Mouse (Mus musculus): ENCODE data around the gene Tph1. TPM values are rescaled to one million over a fixed set of nuclear protein-coding genes. Genes with fewer than 3 reads are reported as not detected.
A peak's percentile ranks its signal among the peaks of the same experiment; 100 is the strongest.

Tph1 gene
- polyA plus RNA-seq, 1 experiment, result 0.27 TPM

DNA sequence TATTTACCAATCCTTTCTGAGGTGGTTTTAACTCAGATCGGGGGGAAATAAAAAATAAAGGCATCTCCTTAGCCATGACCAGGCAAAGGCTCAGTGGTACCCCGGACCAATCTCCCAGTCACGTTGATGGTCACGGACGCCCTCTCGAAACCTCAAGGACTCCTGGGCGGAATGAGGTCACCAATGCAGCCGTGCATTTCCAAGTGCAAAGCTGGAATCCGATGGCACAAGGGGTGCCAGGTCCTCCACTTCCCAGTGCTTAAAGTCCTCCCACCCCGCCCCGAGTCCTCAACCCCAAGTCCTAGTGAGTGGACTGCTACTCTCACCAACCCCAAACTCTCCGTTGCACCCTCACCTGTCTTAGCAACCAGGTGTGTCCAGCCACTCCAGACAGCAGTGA is 58.1 kb downstream of the Tph1 start:
- no peak for DNase-seq (ENCODE audit: low read depth)
- TF ChIP-seq CTCF (IDR thresholded peaks at IDR 0.05; ENCODE audit: borderline replicate concordance, extremely low read depth, insufficient read depth, insufficient read length) (no peak), POLR2A (IDR thresholded peaks at IDR 0.05; ENCODE audit: borderline replicate concordance, extremely low read depth, insufficient read depth, insufficient read length, poor library complexity, severe bottlenecking) (no peak)

DNA sequence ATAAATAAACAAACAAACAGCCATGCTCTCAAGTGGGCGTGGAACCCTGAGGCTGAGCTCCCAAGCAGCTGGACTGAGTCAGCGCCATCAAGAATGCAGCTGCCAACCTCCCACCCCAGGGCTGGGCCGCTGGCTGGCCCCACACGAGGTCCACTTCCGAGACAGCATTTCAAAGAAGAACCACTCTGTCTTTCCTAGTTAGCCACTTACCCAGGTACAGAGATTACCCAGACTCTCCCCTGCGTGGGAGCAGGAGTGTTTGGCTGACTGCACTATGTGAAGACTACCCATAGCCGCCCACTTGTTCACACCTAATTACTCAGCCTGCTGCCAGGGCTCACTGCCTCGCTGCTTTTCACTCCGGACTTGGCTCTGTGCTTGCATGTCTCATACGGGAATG is 59.2 kb downstream of the Tph1 start:
- no peak for TF ChIP-seq POLR2A (IDR thresholded peaks at IDR 0.05; ENCODE audit: borderline replicate concordance, extremely low read depth, insufficient read depth, insufficient read length, poor library complexity, severe bottlenecking)
- TF ChIP-seq CTCF (IDR thresholded peaks at IDR 0.05; ENCODE audit: borderline replicate concordance, extremely low read depth, insufficient read depth, insufficient read length), result no peak
- DNase-seq (ENCODE audit: low read depth), result peak; percentile 61

DNA sequence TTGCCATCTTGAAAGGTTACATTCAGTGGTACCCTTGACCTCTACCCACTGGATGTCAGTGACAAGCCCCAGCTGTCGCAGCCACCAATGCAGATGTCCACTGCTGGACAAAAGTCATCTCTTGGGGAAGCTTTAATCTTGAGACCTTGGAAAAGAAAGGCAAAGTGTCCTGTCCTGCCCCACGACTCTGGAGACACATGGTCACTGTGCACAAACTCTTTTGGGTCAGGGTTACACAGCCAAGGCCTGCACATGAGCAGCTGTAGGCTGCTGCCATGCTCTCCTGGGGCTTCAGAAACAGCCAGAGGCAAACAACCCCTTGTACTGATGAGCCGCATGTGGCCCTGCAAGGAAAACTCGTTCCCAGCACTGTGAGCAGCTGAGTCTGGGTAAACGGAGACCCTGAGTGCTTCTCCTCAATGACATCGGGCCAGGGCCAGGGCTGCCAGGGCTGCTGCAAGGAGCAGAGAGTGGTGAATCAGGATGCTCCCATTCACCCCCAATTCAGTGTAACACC is 59.9 kb downstream of the Tph1 start:
- no peak for TF ChIP-seq POLR2A (IDR thresholded peaks at IDR 0.05; ENCODE audit: borderline replicate concordance, extremely low read depth, insufficient read depth, insufficient read length, poor library complexity, severe bottlenecking)
- no peak for DNase-seq (ENCODE audit: low read depth)

DNA sequence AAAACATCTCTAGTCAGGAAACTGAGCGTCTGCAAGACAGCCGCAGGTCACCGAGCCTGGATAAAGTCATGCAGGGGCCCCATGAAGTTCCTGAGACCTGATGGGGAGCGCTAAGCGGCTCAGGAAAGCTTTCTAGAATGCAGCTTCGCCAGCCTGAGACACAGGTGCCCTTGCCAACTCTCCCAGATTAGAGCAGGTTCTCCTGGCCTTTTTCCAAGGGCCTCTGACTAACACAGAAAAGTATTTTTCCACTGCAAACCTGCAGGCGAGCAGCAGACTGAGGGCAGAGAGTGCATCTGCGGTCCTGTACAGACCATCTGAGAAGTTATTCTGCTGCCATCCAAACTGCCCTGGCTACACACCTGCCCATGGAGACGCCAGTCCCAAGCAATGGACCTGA is 60.4 kb downstream of the Tph1 start:
- TF ChIP-seq CTCF (IDR thresholded peaks at IDR 0.05; ENCODE audit: borderline replicate concordance, extremely low read depth, insufficient read depth, insufficient read length) (no peak), POLR2A (IDR thresholded peaks at IDR 0.05; ENCODE audit: borderline replicate concordance, extremely low read depth, insufficient read depth, insufficient read length, poor library complexity, severe bottlenecking) (no peak)
- peak; percentile 55 for DNase-seq (ENCODE audit: low read depth)

DNA sequence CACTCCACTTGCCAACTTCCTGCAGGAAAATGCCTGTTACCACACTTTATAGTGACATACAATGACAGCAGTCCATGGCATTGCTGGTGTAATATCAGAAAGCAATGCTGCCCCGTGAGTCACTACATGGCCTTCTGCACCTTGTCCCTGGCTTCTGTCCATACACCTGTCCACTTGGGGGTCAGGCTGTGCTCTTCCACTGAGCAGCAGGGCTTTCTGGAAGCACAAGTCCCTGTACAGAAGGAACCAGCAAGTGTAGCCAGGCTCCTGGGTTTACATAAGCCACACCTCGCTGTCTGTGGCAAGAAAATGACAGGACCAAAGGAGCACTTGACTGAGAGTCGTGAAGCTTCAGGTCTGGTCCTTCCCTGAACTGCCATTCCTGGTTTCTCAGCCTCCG is 63.0 kb downstream of the Tph1 start:
- no peak for DNase-seq (ENCODE audit: low read depth)
- TF ChIP-seq POLR2A (IDR thresholded peaks at IDR 0.05; ENCODE audit: borderline replicate concordance, extremely low read depth, insufficient read depth, insufficient read length, poor library complexity, severe bottlenecking) (no peak), CTCF (IDR thresholded peaks at IDR 0.05; ENCODE audit: borderline replicate concordance, extremely low read depth, insufficient read depth, insufficient read length) (no peak)

DNA sequence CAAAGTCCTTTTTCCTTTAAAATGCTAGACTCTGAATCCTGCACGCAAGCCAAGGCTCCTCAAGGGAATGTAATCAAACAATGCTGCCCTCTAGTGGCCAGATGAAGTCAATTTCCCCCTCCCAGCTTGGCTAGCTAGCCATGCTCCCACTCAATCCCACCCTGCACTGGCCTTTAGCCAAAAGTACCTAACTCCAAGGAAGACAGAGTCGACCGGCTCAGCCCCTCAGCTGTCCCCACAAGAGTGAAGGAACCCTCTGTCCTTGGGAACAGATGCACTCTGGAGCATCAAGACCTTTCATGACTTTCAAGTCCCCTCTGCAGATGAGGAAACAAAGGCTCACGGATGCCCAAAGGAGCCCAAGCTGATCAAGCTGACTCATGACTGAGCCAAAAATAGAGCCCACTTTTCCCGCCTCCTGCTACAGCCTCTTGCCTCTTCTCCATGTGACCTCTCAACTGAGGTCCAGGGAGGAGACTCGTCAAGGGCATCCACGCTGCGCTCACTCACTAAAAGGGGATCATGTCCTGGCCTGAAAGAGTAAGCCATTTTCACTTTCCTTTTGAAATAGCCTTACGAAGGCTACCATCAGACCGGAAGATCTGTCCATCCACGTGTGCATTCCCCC is 64.8 kb downstream of the Tph1 start:
- TF ChIP-seq POLR2A (IDR thresholded peaks at IDR 0.05; ENCODE audit: borderline replicate concordance, extremely low read depth, insufficient read depth, insufficient read length, poor library complexity, severe bottlenecking), result no peak
- TF ChIP-seq CTCF (IDR thresholded peaks at IDR 0.05; ENCODE audit: borderline replicate concordance, extremely low read depth, insufficient read depth, insufficient read length), result peak; percentile 86
- DNase-seq (ENCODE audit: low read depth), result peak; percentile 88

DNA sequence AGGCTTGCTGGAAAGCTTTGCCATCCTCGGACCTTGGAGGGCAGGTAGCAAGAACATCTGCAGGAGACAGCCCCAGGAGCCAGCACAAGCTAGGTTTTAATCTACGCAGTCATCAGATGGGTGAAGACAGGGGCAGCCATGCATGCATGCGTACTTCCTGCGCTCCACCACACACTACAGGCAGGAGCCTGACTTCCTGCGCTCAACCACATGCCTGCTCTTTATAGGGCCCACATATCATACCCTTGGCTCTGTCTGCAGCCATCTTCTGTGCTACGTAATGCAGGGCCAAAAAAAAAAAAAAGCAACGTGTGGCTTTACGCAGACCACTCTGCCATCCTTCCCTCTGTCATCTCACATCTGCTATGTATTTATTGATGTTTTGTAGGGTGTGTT is 65.3 kb downstream of the Tph1 start:
- TF ChIP-seq CTCF (IDR thresholded peaks at IDR 0.05; ENCODE audit: borderline replicate concordance, extremely low read depth, insufficient read depth, insufficient read length), result no peak
- TF ChIP-seq POLR2A (IDR thresholded peaks at IDR 0.05; ENCODE audit: borderline replicate concordance, extremely low read depth, insufficient read depth, insufficient read length, poor library complexity, severe bottlenecking), result no peak
- no peak for DNase-seq (ENCODE audit: low read depth)

DNA sequence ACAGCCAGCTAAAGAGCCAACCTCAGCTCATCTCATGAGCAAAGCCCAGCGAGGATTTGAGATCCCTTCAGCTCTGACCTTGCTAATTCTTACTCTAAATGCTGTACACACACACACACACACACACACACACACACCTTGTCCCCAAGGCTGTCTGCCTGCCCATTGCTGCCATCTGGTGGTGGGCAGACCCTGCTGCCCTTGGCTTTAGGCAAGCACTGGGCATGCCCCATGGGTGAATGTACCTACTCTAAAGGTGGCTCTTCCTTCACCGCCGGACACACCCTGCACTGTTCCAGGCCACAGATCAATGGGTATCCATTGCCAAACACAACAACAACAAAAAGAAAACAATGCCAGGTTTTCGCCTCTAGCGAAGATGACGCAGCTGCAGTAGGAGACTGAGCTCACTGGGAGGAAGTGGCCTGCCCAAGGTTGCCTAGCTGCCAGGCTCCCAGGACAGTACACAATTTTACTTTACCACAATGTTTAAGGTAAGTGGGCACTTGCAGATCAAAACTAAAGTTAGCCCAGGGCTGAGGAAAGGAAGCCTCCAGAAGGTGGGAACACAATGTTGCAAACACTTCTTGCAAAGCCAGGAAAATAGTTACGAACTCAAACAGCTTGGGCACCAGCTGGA is 65.8 kb downstream of the Tph1 start:
- peak; percentile 88 for DNase-seq (ENCODE audit: low read depth)
- peak; percentile 92 for TF ChIP-seq CTCF (IDR thresholded peaks at IDR 0.05; ENCODE audit: borderline replicate concordance, extremely low read depth, insufficient read depth, insufficient read length)
- no peak for TF ChIP-seq POLR2A (IDR thresholded peaks at IDR 0.05; ENCODE audit: borderline replicate concordance, extremely low read depth, insufficient read depth, insufficient read length, poor library complexity, severe bottlenecking)

DNA sequence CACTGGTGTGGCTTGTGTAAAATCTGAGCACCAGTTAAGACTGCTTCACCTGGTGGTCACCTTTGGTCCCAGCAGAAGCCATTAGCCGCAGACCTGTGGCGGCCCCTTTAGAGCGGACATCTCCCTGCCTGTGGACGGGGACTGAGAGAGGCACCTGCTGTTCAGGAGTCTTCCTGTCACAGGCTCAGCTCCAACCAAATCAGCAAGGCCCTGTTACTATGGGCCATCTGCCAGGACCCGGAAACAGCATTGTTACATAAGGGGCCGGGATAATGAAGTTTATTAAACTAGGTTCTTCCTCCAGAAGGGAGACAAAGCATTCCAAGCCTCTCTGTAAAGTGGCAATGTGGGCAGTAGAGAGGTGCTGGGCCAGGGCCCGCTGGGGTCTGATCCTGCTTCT is 69.3 kb downstream of the Tph1 start:
- TF ChIP-seq CTCF (IDR thresholded peaks at IDR 0.05; ENCODE audit: borderline replicate concordance, extremely low read depth, insufficient read depth, insufficient read length) (no peak), POLR2A (IDR thresholded peaks at IDR 0.05; ENCODE audit: borderline replicate concordance, extremely low read depth, insufficient read depth, insufficient read length, poor library complexity, severe bottlenecking) (no peak)
- DNase-seq (ENCODE audit: low read depth), result peak; percentile 68

DNA sequence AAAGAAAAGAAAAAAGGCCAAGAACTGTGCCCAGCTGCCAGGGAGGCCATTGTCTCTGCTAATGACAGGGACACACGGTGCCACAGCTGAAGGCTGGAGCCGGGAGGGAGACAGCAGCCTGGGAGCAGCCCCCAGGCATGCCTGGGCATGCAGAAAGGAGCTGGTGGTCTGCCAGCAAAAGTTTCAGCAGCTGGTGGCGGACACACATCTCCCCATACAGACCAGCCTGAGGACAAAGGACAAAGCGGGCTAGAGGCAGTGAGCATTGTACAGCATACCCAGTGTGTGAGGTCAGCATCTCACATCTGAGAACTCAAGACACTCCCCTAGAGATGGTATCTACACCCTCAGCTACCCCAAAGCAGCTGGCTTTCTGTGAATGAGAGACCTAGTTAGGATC is 70.3 kb downstream of the Tph1 start:
- TF ChIP-seq CTCF (IDR thresholded peaks at IDR 0.05; ENCODE audit: borderline replicate concordance, extremely low read depth, insufficient read depth, insufficient read length), result no peak
- TF ChIP-seq POLR2A (IDR thresholded peaks at IDR 0.05; ENCODE audit: borderline replicate concordance, extremely low read depth, insufficient read depth, insufficient read length, poor library complexity, severe bottlenecking), result no peak
- DNase-seq (ENCODE audit: low read depth), result peak; percentile 93

DNA sequence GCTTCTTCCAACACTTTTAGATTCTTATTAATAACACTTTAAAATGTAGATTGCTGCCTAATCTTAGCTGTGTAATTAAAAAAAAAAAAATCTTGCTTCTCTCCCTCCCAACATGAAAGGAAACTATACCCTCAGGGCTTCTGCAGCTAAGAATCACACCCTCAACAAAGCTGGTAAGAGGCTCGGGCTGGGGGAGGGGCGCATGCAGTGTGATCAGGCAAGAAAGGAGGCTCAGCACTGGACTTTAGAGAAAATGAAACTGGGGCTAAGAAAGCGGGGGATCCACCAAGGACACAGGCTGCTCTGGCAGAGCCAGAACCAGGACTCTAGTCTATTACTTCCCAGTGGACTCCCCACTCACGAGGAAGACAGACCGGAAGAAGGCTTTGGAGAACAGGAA is 71.2 kb downstream of the Tph1 start:
- TF ChIP-seq CTCF (IDR thresholded peaks at IDR 0.05; ENCODE audit: borderline replicate concordance, extremely low read depth, insufficient read depth, insufficient read length), result no peak
- no peak for TF ChIP-seq POLR2A (IDR thresholded peaks at IDR 0.05; ENCODE audit: borderline replicate concordance, extremely low read depth, insufficient read depth, insufficient read length, poor library complexity, severe bottlenecking)
- peak; percentile 77 for DNase-seq (ENCODE audit: low read depth)

DNA sequence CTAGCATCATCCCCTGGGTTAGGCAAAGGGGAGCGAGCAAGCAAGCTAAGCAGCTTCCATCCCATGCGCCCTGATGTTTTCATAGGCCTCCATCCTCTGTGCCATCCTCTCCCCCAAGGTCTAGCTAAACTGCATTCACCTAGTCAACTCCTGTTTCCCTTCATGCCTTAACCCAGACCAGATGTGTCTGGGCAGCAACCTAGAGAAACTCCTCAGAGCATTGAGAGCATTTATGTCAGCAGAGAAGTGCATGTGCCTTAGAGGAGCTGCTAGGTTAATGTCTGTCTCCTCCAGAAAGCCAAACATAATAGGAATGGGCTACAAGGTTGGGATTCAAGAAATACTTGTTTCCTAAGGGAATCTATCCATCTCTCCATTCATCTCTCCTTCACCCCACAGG is 75.3 kb downstream of the Tph1 start:
- TF ChIP-seq POLR2A (IDR thresholded peaks at IDR 0.05; ENCODE audit: borderline replicate concordance, extremely low read depth, insufficient read depth, insufficient read length, poor library complexity, severe bottlenecking) (no peak), CTCF (IDR thresholded peaks at IDR 0.05; ENCODE audit: borderline replicate concordance, extremely low read depth, insufficient read depth, insufficient read length) (no peak)
- no peak for DNase-seq (ENCODE audit: low read depth)

Other genes starting within 250 kb of the Tph1 start
- gene Sergef, start 32.7 kb downstream of the Tph1 start, polyA plus RNA-seq (2012; rRNA removed), result 30.8 and 32.8 TPM in 2 replicates
- 14.5 and 14.8 TPM in 2 replicates for gene Saal1, start 38.1 kb upstream of the Tph1 start, polyA plus RNA-seq (2012; rRNA removed)
- not detected in 2 replicates for gene Saa3, start 43.2 kb upstream of the Tph1 start, polyA plus RNA-seq (2012; rRNA removed)
- gene Saa4, start 60.1 kb upstream of the Tph1 start, polyA plus RNA-seq (2012; rRNA removed), result not detected in 2 replicates
- gene Saa1, start 70.4 kb upstream of the Tph1 start, polyA plus RNA-seq (2012; rRNA removed), result 0.22 TPM in 1 of 2 replicates, not detected in the other
- not detected in 2 replicates for gene Saa2, start 79.3 kb upstream of the Tph1 start, polyA plus RNA-seq (2012; rRNA removed)
- gene Hps5, start 123.5 kb upstream of the Tph1 start, polyA plus RNA-seq (2012; rRNA removed), result 22.6 and 24.6 TPM in 2 replicates
- gene Gtf2h1, start 123.6 kb upstream of the Tph1 start, polyA plus RNA-seq (2012; rRNA removed), result 28.7 and 29.0 TPM in 2 replicates
- 286 and 288 TPM in 2 replicates for gene Ldha, start 168.9 kb upstream of the Tph1 start, polyA plus RNA-seq (2012; rRNA removed)
- gene Ldhc, start 188.7 kb upstream of the Tph1 start, polyA plus RNA-seq (2012; rRNA removed), result 0.16 and 0.20 TPM in 2 replicates
- 150 and 162 TPM in 2 replicates for gene Tsg101, start 247.4 kb upstream of the Tph1 start, polyA plus RNA-seq (2012; rRNA removed)

Data from brain, embryonic 14.5 days (tissue).